Mouse (Mus musculus) kidney, postnatal 4 days (tissue): ENCODE measurements around the gene Barx2.

Experiments
- DNase-seq, 2 experiments: peaks; one replicate each; pipeline ENCODE4 v3.0.0; 2021; ENCODE audit warnings: mixed read lengths in 2 of 2

The Barx2 gene

DNA sequence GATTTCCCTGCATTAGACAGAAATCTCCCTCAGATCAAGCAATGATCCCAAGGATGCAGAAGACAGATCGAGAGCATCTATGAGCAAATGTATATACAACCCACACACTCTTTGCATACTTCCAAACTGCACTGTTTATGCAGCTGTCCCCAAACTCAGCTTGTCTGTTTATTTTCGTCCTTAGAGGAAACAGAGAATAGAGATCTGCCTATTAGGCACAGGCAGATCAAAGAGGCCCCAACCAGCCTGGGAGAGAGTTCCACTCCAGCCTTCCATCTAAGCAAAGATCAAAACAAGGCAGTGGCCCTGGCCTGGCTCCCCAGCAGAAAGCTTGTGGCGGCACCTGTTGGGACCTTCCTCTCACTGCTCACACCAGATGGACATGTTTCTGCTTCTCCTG lies 27.0 kb downstream of the Barx2 start:
- no peak for DNase-seq

DNA sequence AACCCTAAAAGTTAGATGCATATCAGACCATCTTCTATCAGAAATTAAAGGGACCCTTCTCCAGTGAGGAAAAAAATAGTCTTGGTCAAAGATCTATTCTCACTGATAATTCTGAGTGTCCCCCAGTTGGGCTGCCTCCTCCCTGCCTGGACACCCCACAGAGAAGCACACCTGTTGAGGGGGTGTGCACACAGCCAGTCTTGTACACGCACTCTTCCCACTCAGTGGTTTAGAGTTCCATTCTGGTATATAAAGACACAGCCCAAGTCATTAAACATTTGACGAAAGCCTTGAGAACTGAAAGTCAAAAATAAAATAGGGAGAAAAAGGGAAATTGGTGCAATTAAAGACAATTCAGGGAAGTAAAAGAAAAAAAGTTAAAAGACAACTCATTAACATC lies 30.9 kb downstream of the Barx2 start:
- DNase-seq: no peak

DNA sequence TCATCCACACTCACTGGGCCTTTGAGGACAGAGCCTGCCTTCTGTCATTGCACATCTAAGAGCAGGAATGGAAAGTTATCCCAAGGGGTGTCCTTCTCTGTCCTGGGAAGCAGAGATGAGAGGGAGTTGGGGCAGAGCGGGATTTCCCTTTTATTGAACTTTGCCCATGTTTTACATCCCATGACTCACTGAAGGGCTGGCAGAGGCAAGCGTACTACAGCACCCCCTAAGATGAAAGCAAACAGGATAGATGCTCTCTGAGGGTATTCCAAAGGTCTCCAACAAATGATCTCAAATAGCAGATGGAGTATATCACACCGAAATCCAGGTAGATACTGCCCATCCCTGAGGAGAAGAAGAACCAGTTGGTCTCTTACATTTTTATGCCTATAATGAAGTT lies 37.7 kb downstream of the Barx2 start:
- DNase-seq: no peak

DNA sequence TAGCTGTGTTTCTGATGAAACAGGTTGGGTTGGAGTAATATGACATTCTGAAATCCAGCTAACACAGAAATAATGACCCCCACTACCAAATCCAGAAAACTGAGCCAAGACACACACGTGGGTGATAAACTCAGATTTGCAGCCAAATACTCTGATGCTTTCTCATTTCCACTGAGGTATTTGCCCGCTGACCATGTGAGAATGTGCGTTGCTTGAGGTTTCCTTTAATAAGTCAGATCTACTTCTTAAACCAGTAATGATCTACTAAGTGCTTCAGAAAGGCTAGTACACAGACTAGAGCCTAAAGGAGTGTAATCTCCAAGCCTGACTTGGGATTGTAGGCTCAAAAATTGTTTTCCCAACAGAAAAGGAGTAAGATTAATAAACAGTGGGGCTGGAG lies 39.0 kb downstream of the Barx2 start:
- DNase-seq: no peak

DNA sequence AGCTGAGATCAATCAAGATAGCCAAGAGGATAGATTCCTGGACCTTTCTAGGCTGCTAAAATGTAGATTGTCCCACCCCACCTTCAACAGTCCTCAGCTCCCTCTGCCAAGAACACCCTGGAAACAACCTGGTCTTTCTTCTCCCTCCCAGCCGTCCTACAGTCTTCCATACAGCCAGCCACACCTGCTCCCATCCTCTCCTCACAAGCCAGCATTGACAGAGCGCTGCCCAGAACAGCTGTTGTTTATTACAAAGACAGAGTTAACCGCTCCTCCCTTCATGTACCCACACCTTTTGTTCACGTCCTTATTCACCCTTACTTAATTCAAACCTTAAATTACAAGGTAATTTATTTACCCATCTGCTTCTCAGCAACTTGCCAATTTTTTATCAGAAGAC lies 41.9 kb downstream of the Barx2 start:
- no peak for DNase-seq

DNA sequence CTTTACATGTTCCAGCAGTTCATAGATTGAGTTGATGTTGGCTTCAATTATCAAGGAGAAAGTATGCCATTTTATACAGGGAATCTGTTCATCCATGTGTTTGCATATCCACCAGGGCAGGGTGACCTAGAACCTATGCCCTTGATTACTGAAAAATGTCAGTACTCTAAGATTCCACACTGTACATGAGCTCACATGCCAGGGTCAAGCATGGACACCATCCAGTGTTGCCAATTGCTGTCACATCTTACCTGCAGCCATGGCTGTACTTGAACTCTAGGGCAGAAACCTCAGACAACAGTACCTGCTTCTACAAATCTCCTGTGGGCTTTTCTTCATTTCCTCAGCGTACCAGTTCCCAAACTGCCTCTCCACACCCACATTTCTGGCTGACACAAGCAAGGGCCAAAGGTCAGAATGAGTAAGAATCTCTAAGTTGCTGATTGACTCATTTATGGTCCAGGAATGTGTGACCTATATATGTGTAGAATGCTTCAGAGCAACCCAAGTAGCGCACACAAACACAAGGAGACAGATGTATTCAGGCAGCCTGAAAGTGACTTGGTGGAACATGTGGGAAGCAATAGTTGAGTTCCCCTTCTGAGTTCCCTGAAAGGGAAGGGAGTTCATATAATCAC lies 44.3 kb downstream of the Barx2 start:
- DNase-seq: no peak

DNA sequence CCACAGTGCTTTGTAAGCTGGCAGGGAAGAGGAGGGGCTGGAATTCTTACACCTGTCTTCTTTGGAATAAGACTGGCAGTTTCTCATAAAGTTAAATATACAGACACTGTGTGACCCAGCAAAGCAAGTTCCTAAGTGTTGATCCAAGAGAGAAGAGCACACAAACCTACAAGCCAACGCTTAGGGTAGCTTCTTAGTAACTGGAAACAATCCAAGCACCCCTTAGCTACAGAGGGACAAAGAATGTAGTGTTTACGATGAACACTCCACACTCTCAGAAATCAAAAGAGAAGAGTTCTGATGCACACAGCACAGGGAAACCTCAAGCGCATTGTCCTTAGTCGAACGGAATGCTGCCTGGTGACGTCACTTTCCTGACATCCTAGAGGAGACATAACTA lies 49.4 kb downstream of the Barx2 start:
- DNase-seq: no peak

DNA sequence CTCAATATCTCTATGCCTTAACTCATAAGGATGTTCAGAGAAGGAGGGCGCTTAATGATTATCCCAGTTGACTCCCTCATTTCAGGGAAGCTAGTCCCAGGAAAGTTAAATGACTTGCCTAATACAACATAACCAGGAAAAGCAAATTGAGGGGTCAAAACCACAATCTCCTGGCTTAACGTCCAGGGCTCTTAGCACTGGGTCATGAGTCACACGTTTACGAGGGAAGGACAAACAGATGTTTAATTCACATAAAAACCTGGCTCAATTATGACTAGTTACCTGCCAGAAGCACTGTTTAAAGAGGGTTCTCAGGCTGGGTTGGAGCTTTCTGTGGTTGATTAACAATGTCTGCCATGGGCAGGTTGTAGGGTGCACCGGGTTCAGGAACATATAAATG lies 53.8 kb downstream of the Barx2 start:
- no peak for DNase-seq

DNA sequence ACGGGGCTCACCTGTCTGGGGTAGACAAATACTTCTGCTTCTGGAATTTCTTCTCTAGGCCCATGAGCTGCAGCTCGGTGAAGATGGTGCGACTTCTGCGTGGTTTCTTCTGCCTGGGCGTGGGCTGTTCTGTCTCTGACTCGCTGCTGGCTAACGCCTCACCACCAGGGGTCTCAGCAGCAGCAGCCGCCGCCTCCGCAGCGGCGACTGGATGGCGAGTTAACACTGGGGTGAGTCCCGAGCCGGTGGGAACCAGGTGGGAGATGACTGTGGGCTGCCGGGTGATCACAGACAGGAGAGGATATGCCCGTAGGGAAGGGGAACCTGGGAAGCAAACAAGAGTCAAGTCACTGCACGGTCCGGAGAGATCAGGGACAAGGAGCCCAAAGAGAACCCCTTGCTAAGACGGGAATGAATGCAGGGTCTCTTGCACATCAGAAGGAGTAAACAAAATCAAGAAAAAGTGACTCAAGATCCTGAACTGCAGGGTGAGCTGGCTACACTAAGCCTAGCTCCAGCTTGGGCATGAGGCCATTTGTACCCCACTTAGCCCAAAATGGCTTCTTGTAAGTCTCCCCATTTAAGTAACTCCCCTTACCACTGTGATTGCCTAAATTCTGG lies 54.4 kb downstream of the Barx2 start:
- DNase-seq: peak; percentile 58 to 70

DNA sequence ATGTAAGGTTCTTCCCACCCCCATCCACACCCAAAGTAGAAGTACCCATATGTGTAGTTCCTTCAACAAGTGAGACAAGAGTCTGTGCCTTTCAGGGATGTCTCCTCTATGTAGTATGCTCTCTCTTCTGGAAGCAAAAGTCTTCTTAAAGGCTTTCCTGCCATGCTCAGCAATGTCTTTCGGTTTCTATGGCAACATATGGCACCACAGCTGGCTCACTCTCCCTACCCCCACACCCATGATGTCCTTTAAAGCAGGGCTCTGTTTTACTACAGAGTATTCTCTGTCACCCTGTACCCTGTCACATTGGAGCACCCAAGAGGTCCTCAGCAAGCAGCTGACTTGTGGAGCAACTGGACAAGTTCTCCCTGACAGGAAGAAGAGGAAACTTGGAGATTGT lies 55.8 kb downstream of the Barx2 start:
- no peak for DNase-seq

DNA sequence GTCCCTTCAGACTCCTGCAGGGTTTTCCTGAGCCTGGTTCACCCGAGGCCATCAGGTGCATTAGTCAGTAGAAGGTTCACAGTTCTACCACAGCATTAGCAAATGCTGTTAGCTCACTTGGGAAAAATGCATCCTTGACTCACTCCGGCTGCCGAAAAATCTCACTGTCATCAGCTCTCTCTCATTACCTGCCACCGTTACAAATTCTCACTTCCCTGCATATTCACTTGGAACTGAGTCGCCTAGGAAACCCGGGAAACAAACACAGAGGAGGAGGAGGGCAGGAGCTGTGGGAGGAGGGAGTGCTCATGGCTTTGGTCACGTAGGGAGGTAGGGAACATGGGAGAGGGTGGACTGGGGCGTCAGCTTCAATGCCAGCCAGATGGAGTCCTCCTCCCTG lies 56.8 kb downstream of the Barx2 start:
- DNase-seq: no peak

DNA sequence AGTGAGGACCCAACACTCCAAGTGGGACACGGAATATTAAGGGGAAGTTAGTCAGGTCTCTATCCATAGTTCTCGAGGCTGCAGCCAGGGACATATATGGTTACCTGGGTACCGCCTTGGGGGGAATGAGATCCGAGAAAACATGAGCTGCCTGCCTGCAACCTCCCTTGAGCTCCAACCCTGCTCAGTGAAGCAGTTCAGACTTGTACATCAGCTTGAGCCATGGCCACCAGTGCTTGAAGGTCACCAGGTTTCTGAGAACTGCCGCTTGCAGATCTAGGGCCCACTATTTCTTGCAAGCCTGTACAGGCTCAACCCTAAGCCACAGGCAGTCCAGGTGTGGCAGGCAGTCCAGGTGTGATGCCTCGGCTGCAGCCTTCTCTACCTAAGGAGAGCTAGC lies 57.6 kb downstream of the Barx2 start:
- DNase-seq: peak in 1 of 2 experiments; percentile 40

DNA sequence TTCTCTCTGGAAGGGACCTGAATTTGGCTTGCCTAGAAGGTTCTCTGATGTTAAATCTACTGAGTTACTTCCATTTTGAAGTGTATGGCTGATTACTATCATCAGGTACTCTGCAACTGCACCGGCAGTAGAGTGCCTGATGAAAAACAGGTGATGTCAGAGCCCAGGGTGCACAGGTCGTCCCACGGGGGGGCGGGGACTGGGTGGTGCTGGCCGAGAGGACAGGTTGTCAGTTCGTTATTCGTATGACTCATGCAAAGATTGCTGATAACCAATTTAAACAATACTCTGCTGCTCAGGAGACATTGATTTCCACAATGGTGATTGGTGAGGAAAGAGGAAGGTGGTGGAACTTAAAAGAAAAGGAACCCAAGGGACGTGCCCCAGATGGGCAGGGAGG lies 61.6 kb downstream of the Barx2 start:
- no peak for DNase-seq

DNA sequence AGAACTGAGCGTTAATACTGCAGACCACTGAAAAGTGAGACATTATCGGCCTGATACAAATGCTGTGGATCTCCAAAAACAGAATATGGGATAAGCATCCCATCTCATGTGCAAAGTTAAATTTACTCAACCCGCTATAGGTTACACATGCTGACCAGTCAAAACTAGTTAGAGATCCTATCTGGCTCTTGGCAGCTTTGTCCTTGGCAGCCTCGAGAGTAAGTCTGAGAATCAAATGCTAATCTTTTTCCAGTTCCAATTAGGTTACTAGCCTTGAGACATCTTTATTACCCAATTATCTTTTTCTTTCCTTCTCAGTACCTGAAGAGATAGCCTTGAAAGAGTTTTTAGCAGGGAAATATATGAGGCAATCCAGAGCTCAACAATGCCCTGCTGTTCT lies 62.6 kb downstream of the Barx2 start:
- no peak for DNase-seq

DNA sequence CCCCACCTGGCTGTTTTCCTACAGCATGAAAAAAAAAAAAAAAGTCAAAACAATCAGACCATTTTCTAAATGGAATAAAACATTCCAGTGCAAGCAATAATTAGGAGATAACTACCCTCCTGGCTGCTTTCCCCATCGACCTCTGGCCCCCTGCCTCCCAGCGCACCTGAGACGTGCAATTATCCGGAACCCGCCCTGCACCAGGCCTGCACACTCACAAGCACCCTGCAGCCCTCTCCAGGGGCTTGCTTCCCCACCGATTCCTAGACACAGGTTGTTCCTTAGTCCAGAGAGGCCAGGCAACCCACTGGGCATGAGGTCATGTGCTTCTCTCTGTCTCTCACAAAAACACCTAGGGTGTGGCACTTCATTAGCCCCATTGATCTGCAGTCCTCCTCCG lies 63.9 kb downstream of the Barx2 start:
- no peak for DNase-seq

DNA sequence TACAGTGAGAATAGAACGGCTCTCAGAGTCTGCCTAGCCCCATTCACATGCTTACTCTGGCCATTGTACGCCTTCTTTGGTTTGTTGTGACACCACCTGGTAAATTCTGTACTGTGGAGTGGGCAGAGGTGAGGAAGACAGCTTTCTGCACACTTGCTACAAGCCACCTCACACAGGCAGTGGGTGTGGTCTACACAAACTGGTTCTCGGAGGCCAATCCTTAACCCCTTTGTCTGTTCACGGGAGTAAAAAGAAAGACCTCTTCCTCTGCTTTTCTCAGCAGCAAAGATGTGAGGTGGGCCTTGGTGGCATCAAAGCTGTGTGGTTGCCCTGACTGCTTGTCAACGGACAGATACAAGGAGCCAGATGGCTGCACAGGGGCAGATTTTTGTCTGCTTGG lies 68.6 kb downstream of the Barx2 start:
- no peak for DNase-seq

DNA sequence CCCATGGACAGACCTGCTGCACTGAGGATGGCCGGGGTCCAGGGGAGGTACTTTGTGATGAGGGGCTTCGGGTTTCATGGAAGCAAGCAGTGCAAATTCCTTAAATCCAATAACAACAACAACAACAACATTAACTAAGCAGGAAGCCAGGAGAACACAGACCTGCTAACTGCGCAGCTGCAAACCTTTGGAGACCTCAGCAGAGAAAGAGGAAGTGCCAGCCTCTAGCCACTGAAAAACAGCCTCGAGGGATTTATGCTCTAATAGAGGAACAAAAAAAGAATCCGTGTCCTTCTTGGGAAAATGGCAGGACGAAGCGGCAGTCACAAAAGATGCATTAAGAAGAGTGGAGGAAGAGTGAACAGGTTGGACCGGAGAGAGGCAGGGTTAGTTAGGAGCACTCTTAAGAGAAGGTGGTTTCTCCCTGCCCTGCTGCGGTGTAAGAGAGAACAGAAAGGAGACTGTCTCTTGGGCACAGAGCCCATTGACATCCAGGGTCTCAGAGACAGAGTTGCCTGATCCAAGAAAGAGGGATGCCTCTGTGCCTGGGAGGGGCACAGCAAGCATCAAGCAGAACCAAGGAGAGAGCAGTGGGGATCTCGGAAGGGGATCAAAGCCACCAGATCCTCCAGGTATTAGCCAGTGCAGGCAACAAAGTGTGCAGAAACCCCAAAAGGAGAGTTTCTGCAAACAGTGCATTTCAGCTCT lies 72.0 kb downstream of the Barx2 start:
- no peak for DNase-seq

DNA sequence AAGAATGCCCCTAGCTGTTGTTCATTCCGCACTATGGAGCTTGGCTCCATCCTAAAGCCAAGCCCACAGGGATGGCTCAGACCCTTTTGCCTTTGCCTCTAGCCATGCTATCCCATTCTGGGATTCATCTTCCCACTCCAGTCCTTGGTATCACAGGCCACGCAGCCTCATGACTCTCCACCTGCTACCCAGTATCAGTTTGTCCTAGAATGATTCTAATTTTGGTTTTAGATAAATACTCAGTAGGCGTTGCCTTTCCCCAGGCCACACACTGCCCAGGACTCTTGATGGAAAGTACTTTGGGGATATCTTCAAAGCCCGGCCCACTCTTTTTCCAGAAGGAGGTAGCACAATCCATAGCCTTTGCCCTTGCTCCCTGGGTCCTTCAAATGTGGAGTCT lies 72.7 kb downstream of the Barx2 start:
- no peak for DNase-seq

DNA sequence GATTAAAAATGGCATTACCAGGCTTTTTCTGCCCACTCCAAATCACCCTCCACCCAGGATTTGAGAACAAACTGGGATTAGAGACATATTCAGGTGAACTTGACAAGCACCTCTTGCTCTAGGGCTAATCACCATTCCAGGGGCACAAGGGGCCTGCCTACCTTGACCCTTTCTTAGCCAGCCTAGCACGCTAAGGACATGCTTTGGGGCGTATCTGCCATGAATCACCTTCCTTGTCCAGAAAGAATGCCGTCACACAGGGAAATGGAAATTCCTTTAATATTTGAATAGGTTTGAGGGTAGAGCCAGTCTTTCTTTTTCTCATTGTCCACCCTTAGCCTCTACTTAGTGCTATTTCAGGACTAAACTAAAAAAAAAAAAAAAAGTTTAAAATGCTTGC lies 73.2 kb downstream of the Barx2 start:
- DNase-seq: no peak

DNA sequence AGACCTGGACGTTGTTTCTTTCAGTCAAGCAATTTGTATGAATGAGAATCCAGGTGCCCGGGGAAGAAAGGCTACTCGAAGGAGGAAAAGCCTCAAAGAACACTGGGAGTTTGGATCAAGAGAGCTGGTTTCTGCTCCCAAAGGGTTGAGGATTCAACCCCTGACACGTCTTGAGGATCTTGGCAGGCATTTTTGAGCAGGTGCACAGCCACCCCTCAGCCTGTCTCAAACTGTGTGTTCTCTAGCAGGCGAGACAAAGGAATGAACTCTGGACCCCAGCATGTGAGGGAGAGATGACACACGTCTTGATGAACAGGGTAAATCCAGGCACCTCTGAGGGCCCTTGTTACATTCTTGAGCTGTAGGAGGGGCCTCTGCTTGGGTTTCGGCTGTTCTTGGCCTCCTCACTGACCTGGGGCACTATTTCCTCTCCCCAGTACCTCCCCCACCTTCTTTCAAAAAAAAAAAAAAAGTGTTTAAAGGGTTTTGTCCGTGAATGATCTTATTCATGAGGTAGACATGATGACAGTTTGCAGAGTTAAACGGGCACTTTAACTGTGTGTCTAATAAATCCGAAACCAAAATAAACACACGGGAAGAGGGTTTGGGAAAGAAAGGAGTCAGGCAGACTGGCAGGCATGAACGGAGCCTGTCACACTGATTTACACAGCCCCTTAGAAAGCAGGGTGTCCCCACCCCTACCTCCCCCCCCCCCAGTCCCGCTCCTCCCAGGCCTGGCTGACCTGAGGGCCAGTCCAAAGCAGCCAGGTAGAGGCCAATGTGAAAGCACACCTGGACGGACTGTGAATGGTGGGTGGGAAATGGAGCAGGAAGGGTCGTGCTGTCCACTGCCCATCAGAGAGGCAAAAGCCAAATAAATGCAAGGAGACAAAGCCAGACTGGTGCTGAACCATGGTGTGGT lies 73.9 kb downstream of the Barx2 start:
- no peak for DNase-seq

DNA sequence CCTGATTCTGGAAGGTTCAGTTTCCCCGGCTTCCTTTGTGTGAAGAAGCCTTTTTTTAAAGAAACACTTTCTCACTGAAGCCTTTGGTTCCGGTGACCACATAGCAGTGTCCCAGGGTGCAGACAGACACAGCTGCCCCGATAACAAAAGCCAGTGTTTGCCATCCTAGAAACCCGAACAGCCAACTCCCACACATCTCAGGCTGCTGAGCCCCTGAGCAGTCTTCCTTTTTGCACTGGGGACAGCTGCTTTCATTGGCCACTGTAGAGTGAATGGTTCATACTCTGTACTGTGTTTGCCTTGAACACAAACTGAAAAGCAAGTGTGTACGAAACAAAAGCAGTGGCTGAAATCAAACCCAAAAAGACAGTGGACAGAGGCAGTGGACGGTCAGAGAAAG lies 75.2 kb downstream of the Barx2 start:
- no peak for DNase-seq

DNA sequence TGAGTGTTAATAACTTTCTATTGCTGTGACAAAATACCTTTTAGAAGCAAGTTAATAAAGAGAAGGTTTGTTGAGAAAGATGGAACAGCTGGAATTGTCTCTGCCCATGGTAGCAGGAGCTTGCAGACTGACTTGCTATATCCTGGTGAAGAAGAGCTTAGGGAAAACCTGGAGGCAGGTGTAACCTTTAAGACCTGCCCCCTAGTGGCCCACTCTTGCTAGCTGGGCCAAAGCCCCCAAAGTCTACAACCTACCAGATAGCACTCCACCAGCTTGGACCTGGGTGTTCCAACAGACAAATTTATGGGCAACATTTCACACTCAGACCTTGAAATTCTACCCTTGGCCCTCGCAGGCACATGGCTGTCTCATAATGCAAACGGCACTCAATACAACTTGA lies 104.5 kb downstream of the Barx2 start:
- DNase-seq: peak; percentile 33 to 40

DNA sequence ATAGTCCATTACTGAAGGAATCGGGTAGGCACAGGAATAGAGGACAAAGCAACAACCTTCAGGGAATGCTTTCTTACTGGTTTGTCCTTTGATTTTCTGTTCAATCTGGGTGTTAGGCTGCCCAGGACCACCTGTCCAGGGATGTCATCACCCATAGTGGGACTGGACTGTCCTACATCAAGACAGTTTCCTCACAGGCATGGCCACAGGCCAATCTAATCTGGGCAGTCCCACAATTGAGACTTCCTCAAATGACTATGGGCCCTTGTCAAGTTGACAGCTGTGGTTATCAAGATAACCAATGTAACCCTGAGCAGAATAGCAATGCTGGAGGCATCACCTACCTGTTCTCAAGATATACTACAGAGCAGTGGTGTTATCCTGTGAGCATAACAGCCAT lies 110.6 kb downstream of the Barx2 start:
- no peak for DNase-seq
